Mouse (Mus musculus) liver, postnatal 0 days (tissue): ENCODE data around the gene Dusp18. TPM values are rescaled to one million over a fixed set of nuclear protein-coding genes. Genes with fewer than 3 reads are reported as not detected.

Experiments
- ATAC-seq: fragments of 200-750 bp; cut with Nextera tagmentation; 2 replicates; pipeline ENCODE4 v1.8.0; 2017; ENCODE audit warnings: mild to moderate bottlenecking, moderate library complexity
- DNase-seq: peaks from one replicate; pipeline ENCODE4 v3.0.0-alpha.2; 2016
- H3K27ac ChIP-seq: fragments of 300-500 bp; sonication (generic); 2 replicates; pipeline ENCODE4 v1.5.1; 2014; ENCODE audit warnings: antibody characterized with exemption, moderate library complexity, mild to moderate bottlenecking, low read depth
- H3K27me3 ChIP-seq: fragments of 300-500 bp; sonication (generic); 2 replicates; pipeline ENCODE4 v1.6.1; 2014; ENCODE audit warnings: low read length, control low read depth, mixed read lengths; ENCODE audit not compliant: insufficient read depth
- H3K36me3 ChIP-seq: fragments of 300-500 bp; sonication (generic); replicated peaks from 2 replicates; pipeline ENCODE4 v1.6.1; 2014; ENCODE audit warnings: mild to moderate bottlenecking, control low read depth, low read length, moderate library complexity, mixed read lengths; ENCODE audit not compliant: insufficient read depth
- H3K4me1 ChIP-seq: fragments of 300-500 bp; sonication (generic); 2 replicates; pipeline ENCODE4 v1.6.1; 2014; ENCODE audit warnings: antibody characterized with exemption, mild to moderate bottlenecking, control low read depth; ENCODE audit not compliant: insufficient read depth
- H3K4me2 ChIP-seq: fragments of 300-500 bp; sonication (generic); 2 replicates; pipeline ENCODE4 v1.6.1; 2014; ENCODE audit warnings: low read depth, mild to moderate bottlenecking, low read length, moderate library complexity, mixed read lengths
- H3K4me3 ChIP-seq: fragments of 300-500 bp; sonication (generic); 2 replicates; pipeline ENCODE4 v1.5.1; 2014; ENCODE audit warnings: low read depth, low read length
- H3K9ac ChIP-seq: fragments of 300-500 bp; sonication (generic); replicated peaks from 2 replicates; pipeline ENCODE4 v1.6.1; 2014; ENCODE audit warnings: mild to moderate bottlenecking, moderate library complexity
- H3K9me3 ChIP-seq: fragments of 300-500 bp; sonication (generic); 2 replicates; pipeline ENCODE4 v1.6.1; 2016; ENCODE audit warnings: mild to moderate bottlenecking, control low read depth, low read length, mixed read lengths
- CTCF ChIP-seq: sonication (generic); IDR thresholded peaks from 2 replicates; pipeline ENCODE4 v1.5.1; 2016; ENCODE audit warnings: antibody characterized with exemption, low read depth
- EP300 ChIP-seq: IDR thresholded peaks from 2 replicates; pipeline ENCODE4 v1.6.1; 2016; ENCODE audit warnings: antibody characterized with exemption, low read depth, mild to moderate bottlenecking
- WGBS: fragments of 180-500 bp; shearing (Covaris S2); extraction: QIAGEN DNeasy Blood & Tissue Kit; methylation state at CpG from one replicate; pipeline ENCODE4 v1.1.7; 2014; ENCODE audit not compliant: insufficient replicate concordance; 5-methylcytosine and 5-hydroxymethylcytosine counted together
- polyA plus RNA-seq: library from polyadenylated mRNA; unstranded; fragments of >200 nt; fragmentation: Nextera tagmentation; extraction: Ambion mirVana; gene quantifications from 2 replicates; pipeline ENCODE4 v1.2.1, GENCODE M21; 2015

Gene Dusp18
- polyA plus RNA-seq, 1 experiment from 2014 or later = 0.27 TPM

GRCm38 (mm10) chr11:3853031-3853430 is 42.0 kb upstream of the Dusp18 start:
- Histone ChIP-seq H3K9ac (no peak overlapping the region), H3K4me2 (no peak overlapping the region), H3K4me3 (no peak overlapping the region), H3K36me3 (no peaks in the 10 kb centered on the region), H3K27me3 (no peaks in the 10 kb centered on the region), H3K4me1 (no peaks in the 10 kb centered on the region), H3K9me3 (no peaks in the 10 kb centered on the region), H3K27ac (no peak overlapping the region)
- TF ChIP-seq EP300 (no peak), CTCF (no peak)
- DNase-seq = no peak
- 88% methylated on average over 10 of the region's 10 CpGs for WGBS
- ATAC-seq = no peak

GRCm38 (mm10) chr11:3853481-3854034 is 41.5 kb upstream of the Dusp18 start:
- no peak overlapping the region for H3K9ac ChIP-seq
- no peaks in the 10 kb centered on the region for H3K36me3 ChIP-seq
- no peak overlapping the region for H3K4me2 ChIP-seq
- WGBS = 72% methylated on average over 5 of the region's 5 CpGs
- ATAC-seq (no peak), DNase-seq (no peak)
- H3K27me3 ChIP-seq = no peaks in the 10 kb centered on the region
- H3K4me3 ChIP-seq = no peak overlapping the region
- no peaks in the 10 kb centered on the region for H3K9me3 ChIP-seq
- TF ChIP-seq CTCF (no peak), EP300 (no peak)
- no peaks in the 10 kb centered on the region for H3K4me1 ChIP-seq
- H3K27ac ChIP-seq = no peak overlapping the region

- no peak overlapping the region for H3K4me3 ChIP-seq
- ATAC-seq (no peak), DNase-seq (no peak)
- H3K4me2 ChIP-seq = no peak overlapping the region
- H3K36me3 ChIP-seq = no peaks in the 10 kb centered on the region
- H3K9me3 ChIP-seq = no peaks in the 10 kb centered on the region
- 85% methylated on average over 3 of the region's 3 CpGs for WGBS
- no peak overlapping the region for H3K27ac ChIP-seq
- TF ChIP-seq EP300 (no peak), CTCF (no peak)
- H3K4me1 ChIP-seq = no peaks in the 10 kb centered on the region
- no peak overlapping the region for H3K9ac ChIP-seq
- no peaks in the 10 kb centered on the region for H3K27me3 ChIP-seq
Measured at GRCm38 (mm10) chr11:3854156-3854555, 40.9 kb upstream of the Dusp18 start.

GRCm38 (mm10) chr11:3855846-3856245 is 39.2 kb upstream of the Dusp18 start:
- Histone ChIP-seq H3K4me3 (no peak overlapping the region), H3K9me3 (no peaks in the 10 kb centered on the region), H3K27me3 (no peaks in the 10 kb centered on the region), H3K9ac (no peak overlapping the region), H3K36me3 (no peaks in the 10 kb centered on the region), H3K27ac (no peak overlapping the region), H3K4me1 (no peaks in the 10 kb centered on the region), H3K4me2 (no peak overlapping the region)
- WGBS = 94% methylated on average over 5 of the region's 5 CpGs
- DNase-seq (no peak), ATAC-seq (no peak)
- TF ChIP-seq EP300 (no peak), CTCF (no peak)

- no peak overlapping the region for H3K9ac ChIP-seq
- H3K36me3 ChIP-seq = no peaks in the 10 kb centered on the region
- H3K4me1 ChIP-seq = no peaks in the 10 kb centered on the region
- TF ChIP-seq CTCF (no peak), EP300 (no peak)
- H3K4me3 ChIP-seq = no peak overlapping the region
- 73% methylated on average over 5 of the region's 5 CpGs for WGBS
- no peak for ATAC-seq
- no peak overlapping the region for H3K4me2 ChIP-seq
- DNase-seq = no peak
- H3K27me3 ChIP-seq = peaks cover 7% of the 10 kb centered on the region; the same call in 1 of the 2 replicates
- H3K9me3 ChIP-seq = no peaks in the 10 kb centered on the region
- no peak overlapping the region for H3K27ac ChIP-seq
Measured at GRCm38 (mm10) chr11:3857902-3858301, 37.1 kb upstream of the Dusp18 start.

GRCm38 (mm10) chr11:3859778-3860177 is 35.3 kb upstream of the Dusp18 start:
- TF ChIP-seq EP300 = no peak
- no peak for TF ChIP-seq CTCF
- H3K9me3 ChIP-seq = no peaks in the 10 kb centered on the region
- H3K27ac ChIP-seq = no peak overlapping the region
- no peak for DNase-seq
- WGBS = 87% methylated on average over 4 of the region's 4 CpGs
- H3K27me3 ChIP-seq = peaks cover 9% of the 10 kb centered on the region; the same call in 1 of the 2 replicates
- H3K4me3 ChIP-seq = no peak overlapping the region
- no peaks in the 10 kb centered on the region for H3K36me3 ChIP-seq
- no peak for ATAC-seq
- H3K4me1 ChIP-seq = peaks cover 11% of the 10 kb centered on the region
- H3K9ac ChIP-seq = no peak overlapping the region
- no peak overlapping the region for H3K4me2 ChIP-seq
